Mouse (Mus musculus): ENCODE measurements around the gene Fgfr2. TPM values are rescaled to one million over a fixed set of nuclear protein-coding genes. Genes with fewer than 3 reads are reported as not detected.

Fgfr2 gene
- polyA plus RNA-seq, 1 experiment from 2014 or later, result 20.3 TPM

- Histone ChIP-seq H3K9ac (ENCODE audit: low read length) (no peak overlapping the region), H3K9me3 (replicated peaks; ENCODE audit: control insufficient read depth, low read length) (no peaks in the 10 kb centered on the region), H3K27me3 (ENCODE audit: control insufficient read depth, insufficient read depth, low read length) (no peaks in the 10 kb centered on the region; the same call in 1 of the 2 replicates), H3K4me1 (ENCODE audit: control insufficient read depth, insufficient read depth, low read length) (no peaks in the 10 kb centered on the region), H3K4me2 (ENCODE audit: low read depth, low read length) (no peak overlapping the region), H3K27ac (ENCODE audit: low read length) (no peak overlapping the region), H3K36me3 (ENCODE audit: control insufficient read depth, insufficient read depth) (no peaks in the 10 kb centered on the region), H3K4me3 (ENCODE audit: low read length) (no peak overlapping the region)
- no peak for ATAC-seq (replicated peaks; ENCODE audit: extremely low read depth, insufficient read depth, low FRiP score)
- WGBS, result 38% methylated on average over 4 of the region's 4 CpGs
These were observed 1940.5 kb downstream of the Fgfr2 start for GRCm38 (mm10) chr7:131182685-131183084.

GRCm38 (mm10) chr7:131174121-131174520, 1949.0 kb downstream of the Fgfr2 start, which contains the start of gene 5430419D17Rik:
Gene 5430419D17Rik, plus strand, starts transcription at chr7:131174402.
- no peak for ATAC-seq (replicated peaks; ENCODE audit: extremely low read depth, insufficient read depth, low FRiP score)
- H3K27ac ChIP-seq (ENCODE audit: low read length), result no peak within 1 kb of the TSS
- WGBS, result 81% methylated on average over 9 of the region's 9 CpGs
- H3K4me2 ChIP-seq (ENCODE audit: low read depth, low read length), result no peak within 1 kb of the TSS
- no peak within 1 kb of the TSS for H3K9ac ChIP-seq (ENCODE audit: low read length)
- no peaks in the 10 kb centered on the region for H3K27me3 ChIP-seq (ENCODE audit: control insufficient read depth, insufficient read depth, low read length)
- H3K36me3 ChIP-seq (ENCODE audit: control insufficient read depth, insufficient read depth), result no peaks in the 10 kb centered on the region
- H3K4me3 ChIP-seq (ENCODE audit: low read length), result no peak within 1 kb of the TSS
- H3K4me1 ChIP-seq (ENCODE audit: control insufficient read depth, insufficient read depth, low read length), result no peaks in the 10 kb centered on the region
- no peaks in the 10 kb centered on the region for H3K9me3 ChIP-seq (replicated peaks; ENCODE audit: control insufficient read depth, low read length)

DNA sequence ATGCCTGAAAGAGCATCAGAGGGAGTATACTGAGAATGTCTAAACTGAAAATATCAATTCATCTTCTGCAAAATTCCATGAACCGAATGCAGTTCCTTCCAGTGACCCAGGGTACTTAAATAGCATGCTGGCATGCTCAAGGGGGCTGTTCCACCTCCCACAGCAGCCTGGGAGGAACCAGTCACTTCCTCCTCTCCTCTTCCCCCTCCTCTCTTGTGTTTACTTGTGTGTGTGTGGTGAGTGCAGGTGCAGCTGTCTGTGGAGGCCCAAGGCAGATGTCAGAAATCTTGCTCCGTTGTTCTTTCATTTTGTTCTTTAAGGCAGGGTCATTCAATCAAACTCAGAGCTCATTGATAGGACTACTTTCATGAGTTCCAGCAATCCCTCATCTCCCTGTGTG, 1954.1 kb downstream of the Fgfr2 start:
- no peak for ATAC-seq (replicated peaks; ENCODE audit: extremely low read depth, insufficient read depth, low FRiP score)
- H3K9me3 ChIP-seq (replicated peaks; ENCODE audit: control insufficient read depth, low read length), result no peaks in the 10 kb centered on the region
- H3K4me2 ChIP-seq (ENCODE audit: low read depth, low read length), result no peak overlapping the region
- WGBS, result 36% methylated on average over 2 of the region's 2 CpGs
- no peaks in the 10 kb centered on the region for H3K36me3 ChIP-seq (ENCODE audit: control insufficient read depth, insufficient read depth)
- no peak overlapping the region for H3K9ac ChIP-seq (ENCODE audit: low read length)
- H3K4me1 ChIP-seq (ENCODE audit: control insufficient read depth, insufficient read depth, low read length), result no peaks in the 10 kb centered on the region
- H3K27ac ChIP-seq (ENCODE audit: low read length), result no peak overlapping the region
- no peaks in the 10 kb centered on the region for H3K27me3 ChIP-seq (ENCODE audit: control insufficient read depth, insufficient read depth, low read length)
- no peak overlapping the region for H3K4me3 ChIP-seq (ENCODE audit: low read length)

GRCm38 (mm10) chr7:131167771-131168170, 1955.4 kb downstream of the Fgfr2 start:
- Histone ChIP-seq H3K27me3 (ENCODE audit: control insufficient read depth, insufficient read depth, low read length) (no peaks in the 10 kb centered on the region), H3K9me3 (replicated peaks; ENCODE audit: control insufficient read depth, low read length) (no peaks in the 10 kb centered on the region), H3K36me3 (ENCODE audit: control insufficient read depth, insufficient read depth) (no peaks in the 10 kb centered on the region), H3K4me3 (ENCODE audit: low read length) (no peak overlapping the region), H3K9ac (ENCODE audit: low read length) (no peak overlapping the region), H3K27ac (ENCODE audit: low read length) (no peak overlapping the region), H3K4me2 (ENCODE audit: low read depth, low read length) (no peak overlapping the region), H3K4me1 (ENCODE audit: control insufficient read depth, insufficient read depth, low read length) (no peaks in the 10 kb centered on the region)
- 66% methylated on average over 3 of the region's 3 CpGs for WGBS
- ATAC-seq (replicated peaks; ENCODE audit: extremely low read depth, insufficient read depth, low FRiP score), result no peak

GRCm38 (mm10) chr7:131162251-131162650, 1960.9 kb downstream of the Fgfr2 start:
- H3K9ac ChIP-seq (ENCODE audit: low read length), result no peak overlapping the region
- H3K9me3 ChIP-seq (replicated peaks; ENCODE audit: control insufficient read depth, low read length), result no peaks in the 10 kb centered on the region
- no peaks in the 10 kb centered on the region for H3K27me3 ChIP-seq (ENCODE audit: control insufficient read depth, insufficient read depth, low read length)
- H3K4me3 ChIP-seq (ENCODE audit: low read length), result no peak overlapping the region
- WGBS, result 59% methylated on average over 7 of the region's 7 CpGs
- no peak overlapping the region for H3K4me2 ChIP-seq (ENCODE audit: low read depth, low read length)
- ATAC-seq (replicated peaks; ENCODE audit: extremely low read depth, insufficient read depth, low FRiP score), result no peak
- no peak overlapping the region for H3K27ac ChIP-seq (ENCODE audit: low read length)
- H3K4me1 ChIP-seq (ENCODE audit: control insufficient read depth, insufficient read depth, low read length), result no peaks in the 10 kb centered on the region
- H3K36me3 ChIP-seq (ENCODE audit: control insufficient read depth, insufficient read depth), result no peaks in the 10 kb centered on the region

- Histone ChIP-seq H3K4me3 (ENCODE audit: low read length) (no peak overlapping the region), H3K36me3 (ENCODE audit: control insufficient read depth, insufficient read depth) (no peaks in the 10 kb centered on the region), H3K27ac (ENCODE audit: low read length) (no peak overlapping the region), H3K4me2 (ENCODE audit: low read depth, low read length) (no peak overlapping the region), H3K9me3 (replicated peaks; ENCODE audit: control insufficient read depth, low read length) (no peaks in the 10 kb centered on the region), H3K27me3 (ENCODE audit: control insufficient read depth, insufficient read depth, low read length) (no peaks in the 10 kb centered on the region), H3K4me1 (ENCODE audit: control insufficient read depth, insufficient read depth, low read length) (peaks cover 4% of the 10 kb centered on the region; the same call in 1 of the 2 replicates), H3K9ac (ENCODE audit: low read length) (no peak overlapping the region)
- whole genome bisulfite sequencing, result 57% methylated on average over 5 of the region's 5 CpGs
- no peak for ATAC-seq (replicated peaks; ENCODE audit: extremely low read depth, insufficient read depth, low FRiP score)
These were observed 1970.1 kb downstream of the Fgfr2 start for GRCm38 (mm10) chr7:131153044-131153443.

DNA sequence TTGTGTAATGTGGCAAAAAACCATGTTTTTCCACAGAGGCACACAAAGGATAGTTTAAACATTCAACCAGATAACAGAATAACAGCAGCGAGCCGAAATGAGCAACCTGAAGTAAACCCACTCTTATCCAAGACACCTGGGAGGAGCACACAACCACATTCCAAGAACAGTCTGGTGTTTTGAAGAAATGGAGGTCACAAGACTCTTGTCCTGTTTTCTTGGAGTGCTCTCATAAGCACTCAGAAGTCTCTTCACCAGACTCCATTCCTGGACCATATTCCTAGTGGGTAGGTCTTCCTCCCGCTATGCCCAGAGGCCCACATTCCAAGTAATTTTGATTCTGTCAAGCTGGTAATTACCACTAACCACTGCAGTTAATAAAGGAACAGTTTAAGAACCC, 1973.0 kb downstream of the Fgfr2 start:
- 72% methylated on average over 3 of the region's 3 CpGs for WGBS
- H3K27me3 ChIP-seq (ENCODE audit: control insufficient read depth, insufficient read depth, low read length), result no peaks in the 10 kb centered on the region

GRCm38 (mm10) chr7:131146214-131146613, 1976.9 kb downstream of the Fgfr2 start, which contains the start of gene 4933402N03Rik:
Gene 4933402N03Rik, minus strand, starts transcription at chr7:131146314.
- no peak for ATAC-seq (replicated peaks; ENCODE audit: extremely low read depth, insufficient read depth, low FRiP score)
- H3K4me3 ChIP-seq (ENCODE audit: low read length), result no peak within 1 kb of the TSS
- WGBS, result 80% methylated on average over 2 of the region's 2 CpGs

More for the DNA sequence above, 1973.0 kb downstream of the Fgfr2 start:
- H3K4me2 ChIP-seq (ENCODE audit: low read depth, low read length), result no peak overlapping the region
- H3K36me3 ChIP-seq (ENCODE audit: control insufficient read depth, insufficient read depth), result no peaks in the 10 kb centered on the region
- no peak overlapping the region for H3K9ac ChIP-seq (ENCODE audit: low read length)
- peaks cover 4% of the 10 kb centered on the region; the same call in 1 of the 2 replicates for H3K4me1 ChIP-seq (ENCODE audit: control insufficient read depth, insufficient read depth, low read length)
- H3K4me3 ChIP-seq (ENCODE audit: low read length), result no peak overlapping the region
- H3K9me3 ChIP-seq (replicated peaks; ENCODE audit: control insufficient read depth, low read length), result no peaks in the 10 kb centered on the region
- H3K27ac ChIP-seq (ENCODE audit: low read length), result no peak overlapping the region
- ATAC-seq (replicated peaks; ENCODE audit: extremely low read depth, insufficient read depth, low FRiP score), result no peak

GRCm38 (mm10) chr7:131133181-131133580, 1990.0 kb downstream of the Fgfr2 start:
- ATAC-seq (replicated peaks; ENCODE audit: extremely low read depth, insufficient read depth, low FRiP score), result no peak
- Histone ChIP-seq H3K9me3 (replicated peaks; ENCODE audit: control insufficient read depth, low read length) (peaks cover under 1% of the 10 kb centered on the region; the same call in 1 of the 2 replicates), H3K27me3 (ENCODE audit: control insufficient read depth, insufficient read depth, low read length) (no peaks in the 10 kb centered on the region), H3K4me1 (ENCODE audit: control insufficient read depth, insufficient read depth, low read length) (no peaks in the 10 kb centered on the region), H3K4me3 (ENCODE audit: low read length) (no peak overlapping the region), H3K9ac (ENCODE audit: low read length) (no peak overlapping the region), H3K36me3 (ENCODE audit: control insufficient read depth, insufficient read depth) (no peaks in the 10 kb centered on the region), H3K27ac (ENCODE audit: low read length) (no peak overlapping the region), H3K4me2 (ENCODE audit: low read depth, low read length) (no peak overlapping the region)
- WGBS, result 57% methylated on average over 3 of the region's 3 CpGs

More at GRCm38 (mm10) chr7:131146214-131146613, 1976.9 kb downstream of the Fgfr2 start, which contains the start of gene 4933402N03Rik:
- H3K4me1 ChIP-seq (ENCODE audit: control insufficient read depth, insufficient read depth, low read length), result no peaks in the 10 kb centered on the region
- H3K4me2 ChIP-seq (ENCODE audit: low read depth, low read length), result no peak within 1 kb of the TSS
- H3K9ac ChIP-seq (ENCODE audit: low read length), result no peak within 1 kb of the TSS
- no peak within 1 kb of the TSS for H3K27ac ChIP-seq (ENCODE audit: low read length)
- no peaks in the 10 kb centered on the region for H3K27me3 ChIP-seq (ENCODE audit: control insufficient read depth, insufficient read depth, low read length)
- H3K9me3 ChIP-seq (replicated peaks; ENCODE audit: control insufficient read depth, low read length), result no peaks in the 10 kb centered on the region
- H3K36me3 ChIP-seq (ENCODE audit: control insufficient read depth, insufficient read depth), result no peaks in the 10 kb centered on the region
